In genomic region chr9:77528379-77529041, GRCm38 (mm10) we compare ENCODE assay signal across 16 mouse cellular contexts. TPM values are rescaled to one million over a fixed set of nuclear protein-coding genes. Genes with fewer than 3 reads are reported as not detected.
DNase-seq lines count a peak whose midpoint lies in the region; ATAC-seq lines count a peak whose summit lies in the region.
"Had no signal": no experiment of that assay in that cellular context is flagged by ENCODE, and none has a peak within 500 bp of the region (broad histone marks: within the 10 kb centered on the region; RNA-seq: fewer than 3 reads in every experiment).

No protein-coding gene starts in this region.

- no peak overlapping the region for H3K9ac ChIP-seq in kidney, embryonic 16.5 days (replicated peaks; ENCODE audit: low read length)

- peak; percentile 86 for DNase-seq in heart, adult 11 months
- DNase-seq in heart, adult 9 months (ENCODE audit: low spot score in 2 of 2), result no peak
- peak; percentile 91 for DNase-seq in 416B (ENCODE audit: low read depth)
- DNase-seq in embryo, embryonic 11 days, result no peak
- DNase-seq in right cerebral cortex, adult 18-20 months, result no peak
- DNase-seq: cerebellum, postnatal 36 days; kidney, adult 2 months; lung, postnatal 4 days; retina, postnatal 1 day had no signal

- no peak overlapping the region for H3K27ac ChIP-seq in kidney, embryonic 16.5 days (ENCODE audit: low read length)
- H3K27ac ChIP-seq: hindbrain, embryonic 10.5 days; limb, embryonic 10.5 days had no signal

- peaks cover 35% of the 10 kb centered on the region for H3K4me1 ChIP-seq in kidney, embryonic 16.5 days (ENCODE audit: insufficient read depth, low read length)

- 86% methylated on average over 5 of the region's 5 CpGs for WGBS in kidney, embryonic 16.5 days

- no peaks in the 10 kb centered on the region for H3K27me3 ChIP-seq in kidney, embryonic 16.5 days (ENCODE audit: insufficient read depth, low read length)

- H3K4me2 ChIP-seq in kidney, embryonic 16.5 days (replicated peaks; ENCODE audit: low read depth, low read length), result no peak overlapping the region

- H3K4me3 ChIP-seq in kidney, embryonic 16.5 days (ENCODE audit: low read length), result no peak overlapping the region
- H3K4me3 ChIP-seq: erythroblast, embryonic 14.5 days; heart, embryonic 10.5 days; hindbrain, embryonic 10.5 days; limb, embryonic 10.5 days had no signal

- peak; percentile 17 to 44; a peak in 1 of 4 replicates for ATAC-seq in hematopoietic stem cell, adult 5-6 weeks (replicated peaks in 1 of 2; ENCODE audit: insufficient read depth in 1 of 2, low FRiP score in 2 of 2, low TSS enrichment in 1 of 2, low read depth in 1 of 2, poor library complexity in 2 of 2, severe bottlenecking in 2 of 2)
- peak; percentile 67 for ATAC-seq in megakaryocyte progenitor cell, adult 5-6 weeks (replicated peaks; ENCODE audit: poor library complexity)
- ATAC-seq in kidney, embryonic 16.5 days (ENCODE audit: low FRiP score, low TSS enrichment), result no peak

- no peaks in the 10 kb centered on the region for H3K9me3 ChIP-seq in kidney, embryonic 16.5 days (ENCODE audit: low read length)
- H3K9me3 ChIP-seq: heart, embryonic 10.5 days; hindbrain, embryonic 10.5 days; limb, embryonic 10.5 days had no signal

- no peaks in the 10 kb centered on the region for H3K36me3 ChIP-seq in kidney, embryonic 16.5 days (ENCODE audit: insufficient read depth, low read length)
- H3K36me3 ChIP-seq: heart, embryonic 10.5 days; hindbrain, embryonic 10.5 days; limb, embryonic 10.5 days had no signal

RNA-seq across cellular contexts. Expression of gene Lrrc1, which starts 16.2 kb away (rescaled TPM):
- 24.4 and 30.0 TPM in 2 replicates for total RNA-seq in hematopoietic stem cell, adult 5-6 weeks (2017)
- total RNA-seq in megakaryocyte progenitor cell, adult 5-6 weeks (2015), result 9.1 and 10.2 TPM in 2 replicates
- total RNA-seq in megakaryocyte progenitor cell, adult 5-6 weeks (2017), result 13.8 and 17.2 TPM in 2 replicates
- polyA plus RNA-seq in kidney, embryonic 16.5 days (2015; fragmentation: Nextera tagmentation; extraction: Ambion mirVana), result 23.2 and 23.3 TPM in 2 replicates

Comparison
In these comparisons a context has a peak if more than half of its experiments do, and no peak if none do; other contexts are left out.
1. DNase-seq: peak in heart, adult 11 months (single experiment) and 416B (single experiment); none in heart, adult 9 months (0 of 2), embryo, embryonic 11 days (single experiment) and right cerebral cortex, adult 18-20 months (single experiment).